Mouse (Mus musculus) heart, adult 10 weeks (tissue): ENCODE measurements around the gene Car9. TPM values are rescaled to one million over a fixed set of nuclear protein-coding genes. Genes with fewer than 3 reads are reported as not detected.

Experiments used
- polyA plus RNA-seq: library from polyadenylated mRNA; stranded (reverse); fragments of 350-450 nt; fragmentation: Illumina TruSeq; extraction: RNeasy Lipid Tissue Mini Kit (QIAGEN cat#74804); gene quantifications from one replicate; pipeline ENCODE4 v1.2.3, GENCODE M21; 2014; ENCODE audit warnings: low read depth, low replicate concordance

Car9 gene
- polyA plus RNA-seq = 0.92 TPM

GRCm38 (mm10) chr4:43506536-43507185 lies at the start of gene Car9:
Car9 (plus strand) TSS chr4:43506966.

GRCm38 (mm10) chr4:43483535-43484091 lies 23.2 kb upstream of the Car9 start, which contains the start of gene Sit1:
Sit1 (minus strand) TSS chr4:43483734.

GRCm38 (mm10) chr4:43492821-43493185 lies 14.0 kb upstream of the Car9 start, which contains the start of gene Ccdc107:
Ccdc107 (plus strand) TSS chr4:43492900.

GRCm38 (mm10) chr4:43499407-43500333 lies 7.1 kb upstream of the Car9 start, which contains the start of gene Arhgef39:
Arhgef39 (minus strand) TSS chr4:43499695.

GRCm38 (mm10) chr4:43561997-43562768 lies 55.4 kb downstream of the Car9 start, which contains the start of the genes Creb3 and Tln1:
Creb3 (plus strand) TSS chr4:43562332.
Tln1 (minus strand) TSS chr4:43562691.

Other genes starting within 250 kb of the Car9 start
- gene Atp8b5, start 239.8 kb upstream of the Car9 start, polyA plus RNA-seq = 0.18 TPM
- 28.7 TPM for gene Rusc2, start 125.0 kb upstream of the Car9 start, polyA plus RNA-seq
- not detected for gene Fam166b, start 77.8 kb upstream of the Car9 start, polyA plus RNA-seq
- 33.9 TPM for gene Tesk1, start 65.0 kb upstream of the Car9 start, polyA plus RNA-seq
- 2.3 TPM for gene Cd72, start 52.3 kb upstream of the Car9 start, polyA plus RNA-seq
- not detected for gene Sit1, start 23.2 kb upstream of the Car9 start, polyA plus RNA-seq
- 48.0 TPM for gene Ccdc107, start 14.1 kb upstream of the Car9 start, polyA plus RNA-seq
- 1.3 TPM for gene Arhgef39, start 7.3 kb upstream of the Car9 start, polyA plus RNA-seq
- 82.5 TPM for gene Tpm2, start 16.8 kb downstream of the Car9 start, polyA plus RNA-seq
- gene Creb3, start 55.4 kb downstream of the Car9 start, polyA plus RNA-seq = 32.4 TPM
- 51.7 TPM for gene Tln1, start 55.7 kb downstream of the Car9 start, polyA plus RNA-seq
- gene Rgp1, start 71.7 kb downstream of the Car9 start, polyA plus RNA-seq = 28.1 TPM
- gene Gba2, start 71.9 kb downstream of the Car9 start, polyA plus RNA-seq = 17.7 TPM
- not detected for gene Msmp, start 77.5 kb downstream of the Car9 start, polyA plus RNA-seq
- 50.9 TPM for gene Npr2, start 125.0 kb downstream of the Car9 start, polyA plus RNA-seq
- not detected for gene Spag8, start 146.6 kb downstream of the Car9 start, polyA plus RNA-seq
- 196 TPM for gene Hint2, start 149.5 kb downstream of the Car9 start, polyA plus RNA-seq
- gene Tmem8b, start 162.0 kb downstream of the Car9 start, polyA plus RNA-seq = 18.3 TPM
- gene Fam221b, start 162.2 kb downstream of the Car9 start, polyA plus RNA-seq = 0.42 TPM
- not detected for gene Olfr70, start 193.8 kb downstream of the Car9 start, polyA plus RNA-seq
- gene Olfr71, start 203.3 kb downstream of the Car9 start, polyA plus RNA-seq = not detected
- gene Hrct1, start 220.2 kb downstream of the Car9 start, polyA plus RNA-seq = 6.5 TPM
- gene Spaar, start 223.1 kb downstream of the Car9 start, polyA plus RNA-seq = 5.6 TPM